Mouse (Mus musculus): ENCODE data around the gene Magi2. TPM values are rescaled to one million over a fixed set of nuclear protein-coding genes. Genes with fewer than 3 reads are reported as not detected.

The Magi2 gene
- polyA plus RNA-seq, 2 experiments: 0.08 to 0.15 TPM

DNA sequence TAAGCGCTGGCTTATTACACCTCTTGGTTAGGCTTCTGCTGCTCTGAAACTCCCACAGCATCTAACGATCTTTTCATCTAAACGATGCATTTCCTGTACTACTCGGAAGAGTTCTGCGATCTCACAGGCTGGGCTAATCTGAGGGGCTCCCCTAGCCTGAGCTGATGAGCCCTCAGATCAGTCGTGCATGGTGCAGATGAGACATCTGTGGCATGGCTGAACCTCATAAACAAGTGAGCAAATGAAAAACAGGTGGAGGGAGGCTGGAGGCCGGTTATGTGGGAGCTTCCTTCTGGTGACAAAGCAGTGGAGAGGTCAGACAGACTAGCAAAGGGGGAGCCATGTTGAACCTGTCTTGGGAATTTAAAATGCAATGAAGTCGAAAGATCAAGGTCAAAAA, 1270.1 kb downstream of the Magi2 start:
- 40% methylated on average over 8 of the region's 8 CpGs for WGBS (ENCODE audit: insufficient replicate concordance)
- Histone ChIP-seq H3K9me3 (ENCODE audit: control insufficient read depth, low read length) (no peaks in the 10 kb centered on the region), H3K4me2 (ENCODE audit: low read depth) (no peak overlapping the region), H3K27me3 (ENCODE audit: control insufficient read depth, insufficient read depth, low read length) (no peaks in the 10 kb centered on the region), H3K9ac (replicated peaks) (no peak overlapping the region), H3K27ac (no peak overlapping the region), H3K4me1 (replicated peaks; ENCODE audit: control insufficient read depth in 2 of 2, insufficient read depth in 2 of 2, low read length in 1 of 2) (no peaks in the 10 kb centered on the region), H3K4me3 (ENCODE audit: insufficient read depth in 1 of 2, low read depth in 2 of 2, low read length in 2 of 2) (no peak overlapping the region), H3K36me3 (replicated peaks; ENCODE audit: control insufficient read depth, insufficient read depth, low read depth) (no peaks in the 10 kb centered on the region)
- no peak for ATAC-seq (ENCODE audit: insufficient read depth)
- no peak for DNase-seq (ENCODE audit: low read depth in 3 of 3, low spot score in 3 of 3)
- TF ChIP-seq CTCF (IDR thresholded peaks at IDR 0.05; ENCODE audit: low read depth): no peak
- TF ChIP-seq EP300 (IDR thresholded peaks at IDR 0.05; ENCODE audit: low read depth): no peak

DNA sequence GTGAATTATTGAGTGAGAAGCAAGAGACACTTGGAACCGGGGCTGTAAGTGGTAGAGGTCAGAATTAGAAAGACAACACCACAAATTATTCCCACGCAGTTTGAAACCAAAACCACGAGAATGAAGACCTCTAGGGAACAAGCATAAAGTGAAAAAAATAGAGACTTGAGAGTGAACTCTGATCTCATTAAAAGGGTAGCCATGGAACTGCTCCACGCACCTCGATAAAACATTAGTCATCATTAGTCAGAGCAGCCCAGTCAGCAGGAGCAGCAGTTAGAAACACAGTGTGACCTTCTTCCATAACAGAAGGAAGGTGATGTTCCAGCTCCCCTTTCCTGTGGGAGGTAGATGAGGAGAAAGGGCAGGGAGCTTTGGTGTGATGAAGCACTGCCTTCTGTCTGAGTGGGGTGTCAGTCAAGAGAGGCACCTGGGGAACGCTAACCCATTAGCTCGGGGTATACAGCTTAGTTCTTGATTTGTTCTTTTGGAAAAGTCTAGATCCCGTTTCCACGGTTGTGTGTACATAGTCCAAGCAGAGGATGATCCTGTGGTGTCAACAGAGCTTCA, 1272.3 kb downstream of the Magi2 start:
- WGBS (ENCODE audit: insufficient replicate concordance): 51% methylated on average over 9 of the region's 9 CpGs

GRCm38 (mm10) chr5:20508609-20509008, 1281.8 kb downstream of the Magi2 start:
- Histone ChIP-seq H3K4me1 (replicated peaks; ENCODE audit: control insufficient read depth in 2 of 2, insufficient read depth in 2 of 2, low read length in 1 of 2) (no peaks in the 10 kb centered on the region; a peak in 1 of 4 replicates), H3K36me3 (replicated peaks; ENCODE audit: control insufficient read depth, insufficient read depth, low read depth) (no peaks in the 10 kb centered on the region), H3K27me3 (ENCODE audit: control insufficient read depth, insufficient read depth, low read length) (no peaks in the 10 kb centered on the region; the same call in 1 of the 2 replicates), H3K9me3 (ENCODE audit: control insufficient read depth, low read length) (no peaks in the 10 kb centered on the region), H3K27ac (no peak overlapping the region), H3K4me3 (ENCODE audit: insufficient read depth in 1 of 2, low read depth in 2 of 2, low read length in 2 of 2) (no peak overlapping the region), H3K9ac (replicated peaks) (no peak overlapping the region), H3K4me2 (ENCODE audit: low read depth) (no peak overlapping the region)
- no peak for TF ChIP-seq CTCF (IDR thresholded peaks at IDR 0.05; ENCODE audit: low read depth)
- TF ChIP-seq EP300 (IDR thresholded peaks at IDR 0.05; ENCODE audit: low read depth): no peak
- 25% methylated on average over 5 of the region's 5 CpGs for WGBS (ENCODE audit: insufficient replicate concordance)
- ATAC-seq (ENCODE audit: insufficient read depth) (no peak), DNase-seq (ENCODE audit: low read depth in 3 of 3, low spot score in 3 of 3) (no peak)

More for the DNA sequence above, 1272.3 kb downstream of the Magi2 start:
- Histone ChIP-seq H3K27ac (no peak overlapping the region), H3K9me3 (ENCODE audit: control insufficient read depth, low read length) (no peaks in the 10 kb centered on the region), H3K4me3 (ENCODE audit: insufficient read depth in 1 of 2, low read depth in 2 of 2, low read length in 2 of 2) (no peak overlapping the region), H3K36me3 (replicated peaks; ENCODE audit: control insufficient read depth, insufficient read depth, low read depth) (no peaks in the 10 kb centered on the region), H3K27me3 (ENCODE audit: control insufficient read depth, insufficient read depth, low read length) (no peaks in the 10 kb centered on the region), H3K9ac (replicated peaks) (no peak overlapping the region), H3K4me2 (ENCODE audit: low read depth) (no peak overlapping the region), H3K4me1 (replicated peaks; ENCODE audit: control insufficient read depth in 2 of 2, insufficient read depth in 2 of 2, low read length in 1 of 2) (no peaks in the 10 kb centered on the region)
- DNase-seq (ENCODE audit: low read depth in 3 of 3, low spot score in 3 of 3) (no peak), ATAC-seq (ENCODE audit: insufficient read depth) (no peak)
- no peak for TF ChIP-seq EP300 (IDR thresholded peaks at IDR 0.05; ENCODE audit: low read depth)
- TF ChIP-seq CTCF (IDR thresholded peaks at IDR 0.05; ENCODE audit: low read depth): no peak

- ATAC-seq (ENCODE audit: insufficient read depth): no peak
- no peaks in the 10 kb centered on the region; a peak in 1 of 4 replicates for H3K4me1 ChIP-seq (replicated peaks; ENCODE audit: control insufficient read depth in 2 of 2, insufficient read depth in 2 of 2, low read length in 1 of 2)
Measured at GRCm38 (mm10) chr5:20509606-20510005, 1282.8 kb downstream of the Magi2 start.

DNA sequence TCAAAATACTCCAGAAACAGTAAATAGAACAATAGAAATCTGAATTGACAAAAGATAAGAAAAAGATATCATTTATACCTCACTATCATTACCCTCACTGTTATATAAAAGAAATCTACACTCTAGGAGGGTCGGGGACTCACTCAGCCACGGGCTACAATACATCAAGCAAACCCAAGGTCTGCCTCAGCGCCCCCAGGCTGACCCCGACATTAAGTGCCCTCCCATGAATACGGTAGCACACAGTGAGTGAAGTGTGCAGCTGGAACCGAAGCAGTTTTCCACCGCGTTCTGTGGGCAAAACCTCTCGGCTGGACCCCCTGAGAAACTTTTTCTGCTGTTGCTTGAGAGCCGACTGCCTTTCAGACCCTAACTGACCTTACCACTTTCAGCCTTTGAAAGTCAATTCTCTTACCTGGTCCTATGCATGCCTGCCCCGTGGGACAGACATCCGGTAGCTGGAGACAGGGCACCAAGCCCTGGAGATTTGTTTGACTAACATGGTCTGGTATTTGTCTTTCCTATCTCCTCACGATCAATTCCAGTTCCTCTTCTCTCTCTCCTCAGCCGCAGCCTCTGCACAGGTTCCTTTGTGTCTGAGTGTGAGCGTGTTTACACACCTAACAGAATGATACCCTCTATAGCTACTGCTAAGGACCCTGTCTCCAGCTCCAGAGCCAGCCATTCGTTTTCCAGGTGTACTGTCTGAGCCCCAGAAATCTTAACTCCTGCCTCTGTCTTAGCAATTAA, 1285.7 kb downstream of the Magi2 start:
- Histone ChIP-seq H3K9me3 (ENCODE audit: control insufficient read depth, low read length) (no peaks in the 10 kb centered on the region), H3K36me3 (replicated peaks; ENCODE audit: control insufficient read depth, insufficient read depth, low read depth) (no peaks in the 10 kb centered on the region), H3K27me3 (ENCODE audit: control insufficient read depth, insufficient read depth, low read length) (no peaks in the 10 kb centered on the region; the same call in 1 of the 2 replicates), H3K4me1 (replicated peaks; ENCODE audit: control insufficient read depth in 2 of 2, insufficient read depth in 2 of 2, low read length in 1 of 2) (no peaks in the 10 kb centered on the region; a peak in 1 of 4 replicates), H3K4me3 (ENCODE audit: insufficient read depth in 1 of 2, low read depth in 2 of 2, low read length in 2 of 2) (no peak overlapping the region), H3K9ac (replicated peaks) (no peak overlapping the region), H3K4me2 (ENCODE audit: low read depth) (no peak overlapping the region), H3K27ac (no peak overlapping the region)
- TF ChIP-seq EP300 (IDR thresholded peaks at IDR 0.05; ENCODE audit: low read depth): no peak
- no peak for TF ChIP-seq CTCF (IDR thresholded peaks at IDR 0.05; ENCODE audit: low read depth)
- 28% methylated on average over 16 of the region's 16 CpGs for WGBS (ENCODE audit: insufficient replicate concordance)
- DNase-seq (ENCODE audit: low read depth in 3 of 3, low spot score in 3 of 3) (no peak), ATAC-seq (ENCODE audit: insufficient read depth) (no peak)

More at GRCm38 (mm10) chr5:20509606-20510005, 1282.8 kb downstream of the Magi2 start:
- Histone ChIP-seq H3K9me3 (ENCODE audit: control insufficient read depth, low read length) (no peaks in the 10 kb centered on the region), H3K9ac (replicated peaks) (no peak overlapping the region), H3K4me3 (ENCODE audit: insufficient read depth in 1 of 2, low read depth in 2 of 2, low read length in 2 of 2) (no peak overlapping the region), H3K27ac (no peak overlapping the region), H3K27me3 (ENCODE audit: control insufficient read depth, insufficient read depth, low read length) (no peaks in the 10 kb centered on the region; the same call in 1 of the 2 replicates), H3K4me2 (ENCODE audit: low read depth) (no peak overlapping the region), H3K36me3 (replicated peaks; ENCODE audit: control insufficient read depth, insufficient read depth, low read depth) (no peaks in the 10 kb centered on the region)
- 27% methylated on average over 6 of the region's 6 CpGs for WGBS (ENCODE audit: insufficient replicate concordance)
- TF ChIP-seq CTCF (IDR thresholded peaks at IDR 0.05; ENCODE audit: low read depth) (no peak), EP300 (IDR thresholded peaks at IDR 0.05; ENCODE audit: low read depth) (no peak)
- DNase-seq (ENCODE audit: low read depth in 3 of 3, low spot score in 3 of 3): no peak
